Mouse (Mus musculus) forebrain, postnatal 0 days (tissue): ENCODE data around the gene C2cd4a. TPM values are rescaled to one million over a fixed set of nuclear protein-coding genes. Genes with fewer than 3 reads are reported as not detected.

ENCODE experiments used
- ATAC-seq: fragments of 200-750 bp; cut with Nextera tagmentation; 2 replicates; pipeline ENCODE4 v1.8.0; 2017; ENCODE audit warnings: mild to moderate bottlenecking, moderate library complexity
- DNase-seq: peaks from one replicate; pipeline ENCODE4 v3.0.0-alpha.2; 2015
- H3K27ac ChIP-seq: fragments of 300-500 bp; sonication (generic); 2 replicates; pipeline ENCODE4 v1.5.1; 2014; ENCODE audit warnings: low read depth, mild to moderate bottlenecking, antibody characterized with exemption, low read length, moderate library complexity, mixed read lengths
- H3K27me3 ChIP-seq: fragments of 300-500 bp; sonication (generic); 2 replicates; pipeline ENCODE4 v1.6.1; 2014; ENCODE audit warnings: mild to moderate bottlenecking, low read length, mixed read lengths; ENCODE audit not compliant: insufficient read depth
- H3K36me3 ChIP-seq: fragments of 300-500 bp; sonication (generic); 2 replicates; pipeline ENCODE4 v1.6.1; 2014; ENCODE audit warnings: mild to moderate bottlenecking, moderate library complexity; ENCODE audit not compliant: insufficient read depth
- H3K4me1 ChIP-seq: fragments of 300-500 bp; sonication (generic); 2 replicates; pipeline ENCODE4 v1.6.1; 2014; ENCODE audit warnings: antibody characterized with exemption; ENCODE audit not compliant: insufficient read depth
- H3K4me2 ChIP-seq: fragments of 300-500 bp; sonication (generic); 2 replicates; pipeline ENCODE4 v1.6.1; 2014; ENCODE audit warnings: low read depth, mild to moderate bottlenecking, moderate library complexity
- H3K4me3 ChIP-seq: fragments of 300-500 bp; sonication (generic); 2 replicates; pipeline ENCODE4 v1.5.1; 2014; ENCODE audit warnings: low read depth, low read length, mixed read lengths
- H3K9ac ChIP-seq: fragments of 300-500 bp; sonication (generic); 2 replicates; pipeline ENCODE4 v1.6.1; 2014; ENCODE audit warnings: mild to moderate bottlenecking
- H3K9me3 ChIP-seq: fragments of 300-500 bp; sonication (generic); 2 replicates; pipeline ENCODE4 v1.6.1; 2016; ENCODE audit warnings: low read length
- CTCF ChIP-seq: sonication (generic); IDR thresholded peaks from 2 replicates; pipeline ENCODE4 v1.5.1; 2016; ENCODE audit warnings: antibody characterized with exemption, control low read depth, low read depth
- WGBS: fragments of 180-500 bp; shearing (Covaris S2); extraction: QIAGEN DNeasy Blood & Tissue Kit; methylation state at CpG from one replicate; pipeline ENCODE4 v1.1.7; 2014; 5-methylcytosine and 5-hydroxymethylcytosine counted together
- polyA plus RNA-seq: library from polyadenylated mRNA; unstranded; fragments of >200 nt; fragmentation: Nextera tagmentation; extraction: Ambion mirVana; gene quantifications from 2 replicates; pipeline ENCODE4 v1.2.1, GENCODE M21; 2015
- total RNA-seq: library from RNA; depleted of rRNA; stranded (reverse); fragments of >200 nt; gene quantifications from 2 replicates; pipeline ENCODE4 v1.2.3, GENCODE M21; 2014

The C2cd4a gene
- total and polyA plus RNA-seq, 2 experiments from 2014 or later = 0.14 to 0.46 TPM

DNA sequence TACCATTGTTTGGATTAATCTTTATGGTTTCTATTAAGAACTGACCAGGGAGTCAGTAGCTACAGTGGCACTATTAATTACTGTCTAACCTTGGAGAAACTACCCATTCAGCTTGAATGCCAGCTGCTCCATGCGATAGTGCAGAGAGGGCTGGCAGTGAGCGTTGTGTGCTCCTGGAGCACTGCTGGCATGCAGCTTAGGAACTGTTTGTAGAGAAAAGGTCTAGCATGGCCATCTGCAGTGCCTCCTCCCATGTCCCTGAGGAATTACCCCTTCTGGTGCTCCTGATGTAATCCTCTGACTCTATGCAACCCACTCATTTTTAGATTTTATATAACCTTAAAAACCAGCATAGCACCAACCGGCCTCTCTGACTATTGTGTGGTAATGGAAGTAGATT is 15.5 kb upstream of the C2cd4a start:
- 75% methylated on average over 3 of the region's 3 CpGs for WGBS
- TF ChIP-seq CTCF = no peak
- ATAC-seq = no peak

DNA sequence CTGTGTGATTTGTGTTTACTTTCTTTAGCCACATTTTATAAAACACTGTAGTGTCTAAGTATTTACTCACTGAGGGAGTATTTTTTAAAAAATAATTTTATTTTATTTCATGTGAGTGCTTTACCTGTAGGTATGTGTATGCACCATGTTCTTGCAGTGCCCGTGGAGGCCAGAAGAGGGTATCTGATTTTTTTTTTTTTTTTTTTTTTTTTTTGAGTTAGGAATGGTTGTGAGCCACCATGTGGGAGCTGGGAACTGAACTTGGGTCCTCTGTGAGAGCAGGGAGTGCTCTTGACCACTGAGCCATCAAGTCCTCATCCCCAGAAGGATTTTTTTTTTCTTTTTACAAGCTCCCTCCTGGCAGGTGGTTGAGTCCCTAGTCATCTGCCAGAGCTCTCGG is 14.0 kb upstream of the C2cd4a start:
- 84% methylated on average over 2 of the region's 2 CpGs for WGBS
- Histone ChIP-seq H3K4me2 (no peak overlapping the region), H3K27me3 (no peaks in the 10 kb centered on the region), H3K36me3 (no peaks in the 10 kb centered on the region), H3K9me3 (no peaks in the 10 kb centered on the region), H3K27ac (no peak overlapping the region), H3K9ac (no peak overlapping the region), H3K4me1 (0 out of 2 replicates have a peak, but pooled peaks cover 6% of the 10 kb centered on the region), H3K4me3 (no peak overlapping the region)
- no peak for ATAC-seq
- DNase-seq = no peak
- no peak for TF ChIP-seq CTCF

More for the DNA sequence above, 15.5 kb upstream of the C2cd4a start:
- Histone ChIP-seq H3K27me3 (no peaks in the 10 kb centered on the region), H3K4me3 (no peak overlapping the region), H3K36me3 (no peaks in the 10 kb centered on the region), H3K4me2 (no peak overlapping the region), H3K27ac (no peak overlapping the region), H3K9me3 (no peaks in the 10 kb centered on the region), H3K4me1 (no peaks in the 10 kb centered on the region), H3K9ac (no peak overlapping the region)
- DNase-seq = no peak

DNA sequence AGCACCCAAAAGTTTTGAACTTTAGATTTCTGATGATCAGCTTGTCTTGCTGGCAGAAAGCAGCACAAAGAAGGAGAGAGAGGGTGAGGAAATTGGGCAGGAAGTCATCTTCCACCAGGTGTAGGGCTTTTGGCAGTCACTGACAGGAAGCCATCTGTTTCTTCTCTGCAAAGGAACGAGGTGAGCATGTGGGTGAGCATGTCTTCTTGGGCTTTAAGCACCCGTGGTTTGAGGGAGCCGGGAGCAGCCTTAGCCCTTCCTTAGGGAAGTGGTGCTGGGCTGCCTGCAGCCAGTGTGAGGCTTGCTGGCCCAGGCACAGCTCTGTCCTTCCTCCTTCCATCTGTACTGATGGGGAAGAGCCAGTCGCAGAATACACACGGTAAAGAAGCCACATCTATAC is 13.5 kb upstream of the C2cd4a start:
- ATAC-seq (no peak), DNase-seq (no peak)
- Histone ChIP-seq H3K27ac (no peak overlapping the region), H3K9me3 (no peaks in the 10 kb centered on the region), H3K4me1 (0 out of 2 replicates have a peak, but pooled peaks cover 10% of the 10 kb centered on the region), H3K4me3 (no peak overlapping the region), H3K9ac (no peak overlapping the region), H3K36me3 (no peaks in the 10 kb centered on the region), H3K27me3 (no peaks in the 10 kb centered on the region), H3K4me2 (no peak overlapping the region)
- 77% methylated on average over 5 of the region's 5 CpGs for WGBS
- no peak for TF ChIP-seq CTCF

DNA sequence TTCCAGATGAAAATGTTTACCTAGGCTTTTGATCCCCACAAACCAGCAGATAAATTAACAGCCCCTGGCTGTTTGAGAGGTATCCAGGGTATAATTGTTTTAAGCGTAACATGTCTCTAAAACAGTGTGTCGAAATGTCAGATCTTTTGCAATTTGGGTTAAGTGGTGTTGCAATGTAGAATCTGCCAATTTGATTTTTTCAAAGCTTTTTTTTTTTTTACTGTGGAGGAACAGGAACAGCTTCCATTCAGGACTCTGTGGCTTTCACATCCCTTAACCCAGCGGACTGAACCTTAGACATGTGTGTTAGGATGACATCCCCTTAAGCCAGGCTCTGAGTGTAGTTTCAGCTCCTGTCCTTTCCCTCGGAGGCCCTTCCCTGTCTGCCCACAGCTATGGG is 12.9 kb upstream of the C2cd4a start:
- H3K9ac ChIP-seq = no peak overlapping the region
- H3K27ac ChIP-seq = no peak overlapping the region
- no peaks in the 10 kb centered on the region for H3K9me3 ChIP-seq
- no peaks in the 10 kb centered on the region for H3K27me3 ChIP-seq
- ATAC-seq (no peak), DNase-seq (no peak)
- H3K4me1 ChIP-seq = 0 out of 2 replicates have a peak, but pooled peaks cover 10% of the 10 kb centered on the region
- TF ChIP-seq CTCF = no peak
- H3K4me3 ChIP-seq = no peak overlapping the region
- H3K4me2 ChIP-seq = no peak overlapping the region
- 83% methylated on average over 4 of the region's 4 CpGs for WGBS
- H3K36me3 ChIP-seq = no peaks in the 10 kb centered on the region

DNA sequence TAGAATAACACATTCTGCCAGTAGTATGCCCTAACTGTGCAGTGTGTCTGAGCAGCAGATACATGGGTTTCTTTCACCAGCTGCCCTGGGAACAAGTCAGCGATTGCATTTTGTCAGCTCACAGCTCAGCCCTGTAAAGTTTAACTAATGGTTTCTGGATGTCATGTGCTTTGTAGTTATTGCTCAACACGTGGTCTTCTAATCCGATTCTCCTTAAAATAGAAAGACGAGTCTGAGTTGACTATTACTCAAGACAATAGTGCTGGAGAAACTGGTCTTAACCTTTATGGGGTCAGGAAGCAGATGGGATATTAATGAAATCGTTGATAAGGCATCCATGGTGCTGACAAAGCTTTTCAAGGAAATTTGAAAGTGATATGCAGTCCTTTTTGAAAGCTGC is 10.7 kb upstream of the C2cd4a start:
- H3K9me3 ChIP-seq = no peaks in the 10 kb centered on the region
- no peak overlapping the region for H3K27ac ChIP-seq
- ATAC-seq (no peak), DNase-seq (no peak)
- H3K27me3 ChIP-seq = no peaks in the 10 kb centered on the region
- H3K4me3 ChIP-seq = no peak overlapping the region
- peaks cover 14% of the 10 kb centered on the region; the same call in 1 of the 2 replicates for H3K4me1 ChIP-seq
- no peaks in the 10 kb centered on the region for H3K36me3 ChIP-seq
- no peak for TF ChIP-seq CTCF
- H3K9ac ChIP-seq = no peak overlapping the region
- no peak overlapping the region for H3K4me2 ChIP-seq
- WGBS = 80% methylated on average over 5 of the region's 5 CpGs

DNA sequence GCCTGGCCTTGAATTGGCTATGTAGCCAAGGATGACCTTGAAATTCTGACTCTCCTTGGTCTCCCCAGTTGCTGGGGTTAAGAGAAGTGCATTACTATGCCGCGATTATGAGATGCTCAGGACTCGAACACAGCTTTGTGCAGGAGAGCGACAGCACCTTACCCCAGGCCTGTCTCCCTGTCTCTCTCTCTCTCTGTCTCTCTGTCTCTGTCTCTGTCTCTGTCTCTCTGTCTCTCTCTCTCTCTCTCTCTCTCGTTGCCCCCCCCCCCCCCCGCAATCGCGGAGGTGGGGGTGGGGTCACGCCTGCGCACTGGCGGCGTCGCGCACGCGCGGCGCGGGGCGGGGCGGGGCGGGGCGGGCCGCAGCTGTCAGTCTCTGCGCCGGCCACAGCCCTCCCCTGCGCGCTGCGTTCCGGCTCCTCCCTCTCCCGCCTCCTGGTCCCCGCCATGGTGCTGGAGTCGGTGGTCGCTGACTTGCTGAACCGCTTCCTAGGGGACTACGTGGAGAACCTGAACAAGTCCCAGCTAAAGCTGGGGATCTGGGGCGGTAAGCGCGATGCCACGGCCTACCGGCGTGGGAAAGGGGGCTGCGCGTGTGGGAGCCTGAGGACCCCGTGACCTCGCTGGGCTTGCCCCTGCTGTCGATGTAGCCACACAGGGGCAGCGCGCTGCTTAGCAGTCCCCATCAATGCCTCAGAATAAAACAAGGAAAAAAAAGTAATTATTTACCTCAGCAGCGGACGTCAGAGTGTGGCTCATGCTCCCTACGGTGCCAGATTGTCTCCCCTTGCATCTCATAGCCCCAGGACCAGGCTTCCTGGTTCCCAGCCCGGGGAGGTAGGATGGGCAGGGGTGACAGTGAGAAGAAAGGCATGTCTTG is 8.1 kb upstream of the C2cd4a start, which contains the start of gene Vps13c:
Gene Vps13c (plus strand): TSS at position 416 of the 879 bp plus-strand sequence.
- 0 out of 2 replicates have a peak, but pooled peaks have one; percentile 21 for TF ChIP-seq CTCF
- peak; percentile 90 for DNase-seq
- peak within 1 kb of the TSS; percentile 84 for H3K4me2 ChIP-seq
- peak within 1 kb of the TSS; percentile 75 for H3K9ac ChIP-seq
- H3K27ac ChIP-seq = peak within 1 kb of the TSS; percentile 67
- peak; percentile 99 for ATAC-seq
- H3K9me3 ChIP-seq = no peaks in the 10 kb centered on the region
- peaks cover 14% of the 10 kb centered on the region; the same call in 1 of the 2 replicates for H3K4me1 ChIP-seq
- H3K4me3 ChIP-seq = peak within 1 kb of the TSS; percentile 74
- WGBS = 1% methylated on average over 49 of the region's 53 CpGs
- H3K36me3 ChIP-seq = no peaks in the 10 kb centered on the region
- H3K27me3 ChIP-seq = no peaks in the 10 kb centered on the region

DNA sequence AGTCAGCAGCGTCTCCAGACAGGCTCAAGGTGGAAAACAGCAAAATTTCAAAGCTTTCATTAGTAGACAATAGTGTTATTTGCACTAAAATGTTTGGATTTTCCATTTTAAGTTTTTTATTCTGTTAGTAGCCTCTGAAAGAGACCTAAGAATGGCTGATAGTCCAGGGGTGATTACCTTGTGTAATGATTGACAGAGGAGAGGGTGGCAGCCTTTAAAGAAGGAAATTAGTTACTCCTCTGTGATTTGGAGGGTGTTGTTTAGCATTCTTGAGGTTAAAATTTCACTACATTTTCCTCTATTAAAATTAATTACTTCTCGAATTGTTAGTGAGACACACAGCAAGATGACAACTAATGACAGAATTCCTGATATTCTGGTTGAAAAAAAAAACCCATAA is 5.2 kb upstream of the C2cd4a start:
- H3K9me3 ChIP-seq = no peaks in the 10 kb centered on the region

More for the DNA sequence above, 5.2 kb upstream of the C2cd4a start:
- Histone ChIP-seq H3K4me2 (no peak overlapping the region), H3K27ac (no peak overlapping the region), H3K4me3 (no peak overlapping the region), H3K27me3 (0 out of 2 replicates have a peak, but pooled peaks cover 2% of the 10 kb centered on the region), H3K36me3 (no peaks in the 10 kb centered on the region), H3K9ac (no peak overlapping the region), H3K4me1 (peaks cover 14% of the 10 kb centered on the region; the same call in 1 of the 2 replicates)
- no peak for ATAC-seq
- no peak for DNase-seq
- no peak for TF ChIP-seq CTCF
- 78% methylated on average over 2 of the region's 2 CpGs for WGBS
